Mouse (Mus musculus): ENCODE measurements around the gene Rbfox3.

GRCm38 (mm10) chr11:118887206-118887605 lies 24.2 kb downstream of the Rbfox3 start:
- TF ChIP-seq CTCF (IDR thresholded peaks at IDR 0.05; ENCODE audit: low read depth, low read length) (no peak), POLR2A (IDR thresholded peaks at IDR 0.05; ENCODE audit: borderline replicate concordance, low read depth, low read length) (no peak)

Data from bone marrow macrophage, adult 2 months (primary cell).